Mouse (Mus musculus): ENCODE results near the gene Hdac4.

GRCm38 (mm10) chr1:91923567-91923966 lies 271.9 kb downstream of the Hdac4 start:
- TF ChIP-seq CTCF (IDR thresholded peaks at IDR 0.05; ENCODE audit: low read depth, low read length) (no peak), POLR2A (IDR thresholded peaks at IDR 0.05; ENCODE audit: borderline replicate concordance, low read depth, low read length) (no peak)

All from bone marrow macrophage, adult 2 months (primary cell).